Mouse (Mus musculus): ENCODE data around the gene Klf1.

- TF ChIP-seq EP300 (IDR thresholded peaks at IDR 0.05; ENCODE audit: insufficient read depth, low read depth, low read length) (no peak), POLR2A (IDR thresholded peaks at IDR 0.05; ENCODE audit: insufficient read depth, low read depth, low read length) (no peak)
Measured at GRCm38 (mm10) chr8:84874339-84874738, 27.4 kb upstream of the Klf1 start.
